Mouse (Mus musculus) hindbrain, embryonic 15.5 days (tissue): Measurements from ENCODE around the gene Appl1. TPM values are rescaled to one million over a fixed set of nuclear protein-coding genes. Genes with fewer than 3 reads are reported as not detected.
"Not testable (repeated sequence)": the region's sequence is repeated elsewhere in the genome, so short reads cannot be mapped to it uniquely, and the experiment has no call there.

Experiments
- ATAC-seq: fragments of 200-750 bp; cut with Nextera tagmentation; 2 replicates; pipeline ENCODE4 v1.8.0; 2017; ENCODE audit warnings: low read depth, moderate number of reproducible peaks, moderate TSS enrichment; ENCODE audit not compliant: low FRiP score
- H3K27ac ChIP-seq: fragments of 300-500 bp; sonication (generic); replicated peaks from 2 replicates; pipeline ENCODE4 v1.5.1; 2015; ENCODE audit warnings: mild to moderate bottlenecking, inconsistent platforms
- H3K27me3 ChIP-seq: fragments of 300-500 bp; sonication (generic); 2 replicates; pipeline ENCODE4 v1.6.1; 2015; ENCODE audit warnings: control low read depth, inconsistent platforms
- H3K36me3 ChIP-seq: fragments of 300-500 bp; sonication (generic); 2 replicates; pipeline ENCODE4 v1.6.1; 2015; ENCODE audit warnings: control low read depth, inconsistent platforms
- H3K4me1 ChIP-seq: fragments of 300-500 bp; sonication (generic); replicated peaks from 2 replicates; pipeline ENCODE4 v1.6.1; 2015; ENCODE audit warnings: control low read depth, inconsistent platforms
- H3K4me2 ChIP-seq: fragments of 300-500 bp; sonication (generic); 2 replicates; pipeline ENCODE4 v1.6.1; 2015; ENCODE audit warnings: moderate library complexity, mild to moderate bottlenecking, inconsistent platforms
- H3K4me3 ChIP-seq: fragments of 300-500 bp; sonication (generic); 2 replicates; pipeline ENCODE4 v1.5.1; 2015; ENCODE audit warnings: mild to moderate bottlenecking, inconsistent platforms
- H3K9ac ChIP-seq: fragments of 300-500 bp; sonication (generic); 2 replicates; pipeline ENCODE4 v1.6.1; 2015; ENCODE audit warnings: inconsistent platforms
- H3K9me3 ChIP-seq: fragments of 300-500 bp; sonication (generic); 2 replicates; pipeline ENCODE4 v1.6.1; 2016; ENCODE audit warnings: control low read depth, inconsistent platforms
- WGBS: fragments of 180-500 bp; shearing (Covaris S2); methylation state at CpG from one replicate; pipeline ENCODE4 v1.1.7; 2015; 5-methylcytosine and 5-hydroxymethylcytosine counted together
- polyA plus RNA-seq: library from polyadenylated mRNA; unstranded; fragments of >200 nt; fragmentation: Nextera tagmentation; extraction: Ambion mirVana; gene quantifications from 2 replicates; pipeline ENCODE4 v1.2.1, GENCODE M21; 2015

Appl1 gene
- polyA plus RNA-seq, 1 experiment from 2014 or later: 51.5 TPM

- no peak overlapping the region for H3K27ac ChIP-seq
- no peak overlapping the region for H3K4me3 ChIP-seq
- no peak overlapping the region for H3K9ac ChIP-seq
- no peak overlapping the region for H3K4me2 ChIP-seq
- no peaks in the 10 kb centered on the region for H3K4me1 ChIP-seq
- H3K27me3 ChIP-seq: no peaks in the 10 kb centered on the region
- ATAC-seq: no peak
- peaks cover 36% of the 10 kb centered on the region for H3K36me3 ChIP-seq
- H3K9me3 ChIP-seq: no peaks in the 10 kb centered on the region
- WGBS: 98% methylated on average over 1 of the region's 1 CpGs
Measured at GRCm38 (mm10) chr14:26960518-26960917, 10.5 kb downstream of the Appl1 start.

DNA sequence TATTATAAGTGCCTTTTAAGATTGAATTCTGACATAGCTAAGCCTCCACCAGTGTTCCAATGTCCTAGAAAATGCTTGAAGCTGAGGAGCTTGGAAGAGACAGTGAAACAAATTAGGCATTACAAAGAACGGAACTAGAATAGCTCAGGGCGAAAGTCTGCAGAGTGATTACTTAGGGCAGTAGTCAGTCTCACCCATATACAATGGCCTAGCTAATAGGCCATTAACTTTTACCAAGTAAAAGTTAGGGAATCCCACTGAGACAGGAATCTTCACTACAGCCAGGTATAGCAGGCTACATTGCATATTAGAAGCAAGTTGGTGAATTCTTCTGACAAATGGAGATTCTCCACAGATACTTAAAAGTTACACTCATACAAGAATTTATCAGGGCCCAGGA, 14.9 kb downstream of the Appl1 start:
- 45% methylated on average over 2 of the region's 2 CpGs for WGBS
- not testable (repeated sequence) for H3K4me3 ChIP-seq, H3K4me2 ChIP-seq, H3K4me1 ChIP-seq, H3K9ac ChIP-seq, H3K27me3 ChIP-seq, ATAC-seq, H3K27ac ChIP-seq, H3K9me3 ChIP-seq
- H3K36me3 ChIP-seq: peaks cover 37% of the 10 kb centered on the region

DNA sequence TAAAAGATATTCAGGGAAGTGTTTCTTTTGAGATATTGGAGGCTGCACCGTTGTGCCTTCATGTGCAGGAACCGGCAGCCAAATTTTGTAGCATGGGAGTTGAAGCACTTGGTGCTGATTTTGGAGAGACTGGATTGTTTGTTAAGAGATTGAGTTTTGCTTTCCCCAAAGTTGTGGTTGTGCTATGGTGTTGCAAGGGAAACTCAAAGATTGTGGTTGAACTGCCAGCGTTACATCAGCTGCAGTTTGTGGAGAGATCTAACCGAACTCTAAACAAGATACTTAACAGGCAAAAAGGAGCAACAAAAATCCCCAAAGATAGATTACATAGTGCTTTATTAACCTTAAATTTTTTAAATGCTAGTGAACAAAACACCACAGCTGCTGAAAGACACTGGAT, 35.5 kb downstream of the Appl1 start:
- Histone ChIP-seq H3K9ac (no peak overlapping the region), H3K4me2 (no peak overlapping the region), H3K36me3 (peaks cover 28% of the 10 kb centered on the region), H3K27me3 (no peaks in the 10 kb centered on the region), H3K27ac (no peak overlapping the region), H3K4me3 (no peak overlapping the region), H3K9me3 (no peaks in the 10 kb centered on the region), H3K4me1 (no peaks in the 10 kb centered on the region)
- no peak for ATAC-seq
- WGBS: 89% methylated on average over 4 of the region's 4 CpGs

- 91% methylated on average over 3 of the region's 3 CpGs for WGBS
Measured at GRCm38 (mm10) chr14:26934891-26935290, 36.1 kb downstream of the Appl1 start.

DNA sequence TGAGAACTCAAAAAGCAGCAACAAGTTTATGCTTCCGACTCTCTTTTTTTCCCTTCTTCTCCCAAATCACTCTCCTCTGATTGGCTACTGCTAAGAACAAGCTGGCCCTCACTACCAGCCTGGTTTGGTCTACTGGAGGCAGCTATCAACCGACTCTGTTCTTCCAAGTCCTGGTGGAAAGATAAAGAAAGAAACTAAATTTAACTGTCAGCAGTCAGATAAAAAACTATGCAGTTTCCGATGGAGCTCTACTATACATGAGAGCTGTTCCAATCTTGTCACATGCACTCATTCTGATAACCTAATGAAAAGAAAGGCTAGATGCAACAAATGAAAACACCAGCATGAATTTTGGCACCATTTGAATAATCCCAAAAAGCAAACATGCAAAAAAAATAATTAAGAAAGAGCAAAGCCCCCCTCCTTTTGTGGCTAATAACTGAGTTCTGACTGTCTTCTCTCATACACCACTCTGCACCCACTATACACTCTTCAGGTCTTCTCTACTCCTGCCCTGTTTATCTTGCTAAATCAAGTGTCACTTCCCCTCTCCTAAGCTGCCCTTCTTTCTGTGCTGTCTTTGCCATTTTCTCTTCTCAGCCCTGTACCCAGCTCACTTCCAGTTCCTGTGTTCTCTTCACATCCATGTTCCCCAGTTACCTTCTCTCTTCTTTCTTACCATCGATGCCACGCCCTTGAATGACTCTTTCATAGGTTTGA, 47.2 kb downstream of the Appl1 start:
- H3K4me3 ChIP-seq: no peak overlapping the region
- WGBS: 94% methylated on average over 5 of the region's 5 CpGs
- H3K4me1 ChIP-seq: no peaks in the 10 kb centered on the region
- H3K9me3 ChIP-seq: no peaks in the 10 kb centered on the region
- no peak overlapping the region for H3K27ac ChIP-seq
- no peak for ATAC-seq
- peaks cover 63% of the 10 kb centered on the region for H3K36me3 ChIP-seq
- H3K9ac ChIP-seq: no peak overlapping the region
- no peak overlapping the region for H3K4me2 ChIP-seq
- no peaks in the 10 kb centered on the region for H3K27me3 ChIP-seq

More at GRCm38 (mm10) chr14:26934891-26935290, 36.1 kb downstream of the Appl1 start:
- Histone ChIP-seq H3K4me2 (no peak overlapping the region), H3K27me3 (no peaks in the 10 kb centered on the region), H3K9me3 (no peaks in the 10 kb centered on the region), H3K27ac (no peak overlapping the region), H3K4me1 (no peaks in the 10 kb centered on the region), H3K36me3 (peaks cover 24% of the 10 kb centered on the region), H3K4me3 (no peak overlapping the region), H3K9ac (no peak overlapping the region)
- no peak for ATAC-seq

DNA sequence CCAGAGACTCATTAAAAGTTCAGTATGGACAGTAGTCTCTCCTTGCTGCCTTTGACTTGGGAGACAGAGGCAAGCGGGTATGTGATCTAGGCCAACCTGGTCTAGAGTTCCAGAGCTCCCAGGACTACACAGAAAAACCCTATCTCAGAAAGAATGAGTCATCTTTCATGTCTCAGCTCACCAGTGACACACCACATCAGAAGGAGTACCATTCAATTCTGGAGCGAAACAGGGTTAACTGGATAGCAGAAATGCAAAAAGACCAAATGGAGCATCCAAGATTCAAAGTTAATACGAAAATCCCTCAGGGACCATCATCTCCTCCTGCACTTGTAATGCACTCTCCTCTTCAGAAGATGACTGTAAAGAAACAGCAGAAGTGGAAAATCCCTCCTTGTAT, 51.7 kb downstream of the Appl1 start:
- no peak overlapping the region for H3K9ac ChIP-seq
- no peaks in the 10 kb centered on the region for H3K4me1 ChIP-seq
- no peak overlapping the region for H3K27ac ChIP-seq
- peaks cover 37% of the 10 kb centered on the region for H3K36me3 ChIP-seq
- H3K9me3 ChIP-seq: no peaks in the 10 kb centered on the region
- no peak overlapping the region for H3K4me3 ChIP-seq
- no peak for ATAC-seq
- no peaks in the 10 kb centered on the region for H3K27me3 ChIP-seq
- H3K4me2 ChIP-seq: no peak overlapping the region
- WGBS: 95% methylated on average over 3 of the region's 3 CpGs

DNA sequence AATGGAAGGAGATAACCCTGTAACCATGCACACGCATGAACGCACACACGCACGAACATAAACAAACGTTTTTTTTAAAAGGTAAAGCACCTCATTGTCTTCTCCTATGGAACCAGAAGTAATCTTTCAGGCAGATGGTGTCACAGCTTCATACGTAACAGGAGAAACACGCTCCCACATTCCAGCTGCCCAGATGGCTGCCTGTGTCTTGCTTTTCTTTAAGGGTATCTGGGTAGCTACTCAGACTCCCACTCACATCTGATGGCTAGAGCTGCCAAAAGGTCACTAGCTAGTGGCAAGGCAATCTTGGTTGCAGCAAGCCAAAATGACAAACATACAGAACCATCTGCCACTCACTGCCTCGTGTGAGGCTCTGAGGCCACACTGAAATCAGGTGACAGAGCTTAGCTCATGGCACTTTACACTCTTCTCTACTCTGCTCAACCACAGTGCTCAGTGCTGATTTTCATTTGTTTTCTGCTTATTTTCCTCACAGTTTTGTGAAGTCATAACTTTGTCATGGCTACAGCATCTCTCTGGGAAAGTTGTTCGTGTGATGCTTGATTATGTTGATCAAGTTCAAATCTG, 57.3 kb downstream of the Appl1 start:
- Histone ChIP-seq H3K9ac (no peak overlapping the region), H3K36me3 (peaks cover 5% of the 10 kb centered on the region), H3K4me3 (no peak overlapping the region), H3K9me3 (no peaks in the 10 kb centered on the region), H3K27ac (no peak overlapping the region), H3K4me2 (no peak overlapping the region), H3K4me1 (no peaks in the 10 kb centered on the region), H3K27me3 (no peaks in the 10 kb centered on the region)
- WGBS: 64% methylated on average over 9 of the region's 9 CpGs
- ATAC-seq: no peak

DNA sequence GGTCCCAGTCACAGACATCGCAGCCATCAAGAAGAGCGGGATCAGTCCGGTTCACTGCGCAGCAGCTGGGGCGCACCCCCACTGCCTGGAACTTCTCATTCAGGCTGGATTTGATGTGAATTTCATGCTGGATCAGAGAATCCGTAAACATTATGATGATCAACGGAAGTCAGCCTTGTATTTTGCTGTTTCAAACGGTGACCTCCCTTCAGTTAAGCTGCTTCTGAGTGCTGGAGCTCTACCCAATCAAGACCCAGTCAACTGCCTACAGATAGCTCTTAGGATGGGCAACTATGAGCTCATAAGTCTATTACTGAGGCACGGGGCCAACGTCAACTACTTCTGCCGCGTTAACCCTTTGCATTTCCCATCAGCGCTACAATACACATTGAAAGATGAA, 59.2 kb downstream of the Appl1 start:
- no peak overlapping the region for H3K27ac ChIP-seq
- no peaks in the 10 kb centered on the region for H3K9me3 ChIP-seq
- H3K36me3 ChIP-seq: no peaks in the 10 kb centered on the region
- no peak overlapping the region for H3K4me3 ChIP-seq
- no peaks in the 10 kb centered on the region for H3K4me1 ChIP-seq
- no peak for ATAC-seq
- no peaks in the 10 kb centered on the region for H3K27me3 ChIP-seq
- no peak overlapping the region for H3K4me2 ChIP-seq
- no peak overlapping the region for H3K9ac ChIP-seq
- 95% methylated on average over 13 of the region's 13 CpGs for WGBS

DNA sequence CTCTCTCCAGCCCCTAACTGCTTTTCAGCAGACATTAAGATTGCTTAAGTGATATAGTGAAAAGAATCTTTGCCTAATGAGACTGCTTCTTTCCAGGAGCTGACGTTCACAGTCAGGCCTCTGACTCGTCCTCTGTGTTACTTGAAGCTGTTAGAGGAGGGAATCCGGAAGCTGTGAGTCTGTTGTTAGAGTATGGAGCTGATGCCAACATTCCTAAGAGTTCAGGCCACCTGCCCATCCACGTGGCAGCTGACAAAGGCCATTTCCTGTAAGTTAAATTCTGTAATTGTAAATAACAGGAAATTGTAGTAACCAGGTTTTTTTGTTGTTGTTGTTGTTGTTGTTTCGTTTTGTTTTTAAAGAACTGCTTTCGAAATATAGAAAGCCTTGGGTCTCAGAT, 59.8 kb downstream of the Appl1 start:
- H3K4me3 ChIP-seq: no peak overlapping the region
- no peaks in the 10 kb centered on the region for H3K9me3 ChIP-seq
- H3K36me3 ChIP-seq: no peaks in the 10 kb centered on the region
- WGBS: 77% methylated on average over 6 of the region's 6 CpGs
- H3K4me2 ChIP-seq: no peak overlapping the region
- ATAC-seq: no peak
- H3K4me1 ChIP-seq: no peaks in the 10 kb centered on the region
- H3K27me3 ChIP-seq: no peaks in the 10 kb centered on the region
- H3K9ac ChIP-seq: no peak overlapping the region
- no peak overlapping the region for H3K27ac ChIP-seq

DNA sequence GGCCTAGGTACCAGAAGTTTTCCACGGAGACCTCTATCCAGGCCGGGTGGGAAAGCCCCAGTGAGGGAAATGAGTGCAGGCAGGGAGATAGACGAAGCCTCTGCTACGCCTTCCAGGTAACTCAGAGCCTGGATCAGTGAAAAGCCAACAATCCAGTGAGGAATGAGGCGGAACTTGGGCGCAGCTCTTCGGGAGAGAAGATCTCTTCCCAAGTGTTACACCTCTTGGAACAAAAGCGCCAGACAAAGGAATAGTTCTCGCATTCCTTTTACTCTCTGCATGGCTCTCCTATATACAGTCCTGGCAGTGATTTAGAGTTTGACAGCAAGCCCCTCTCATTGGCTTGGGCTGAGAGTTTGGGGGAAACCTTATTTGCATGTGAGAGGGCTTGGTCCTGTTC, 60.6 kb downstream of the Appl1 start:
- not testable (repeated sequence) for H3K36me3 ChIP-seq, H3K4me1 ChIP-seq, ATAC-seq, H3K27me3 ChIP-seq, H3K27ac ChIP-seq, H3K4me2 ChIP-seq, H3K9me3 ChIP-seq, H3K9ac ChIP-seq, H3K4me3 ChIP-seq
- WGBS: 44% methylated on average over 9 of the region's 9 CpGs

- Histone ChIP-seq H3K36me3 (no peaks in the 10 kb centered on the region), H3K9ac (no peak overlapping the region), H3K27me3 (no peaks in the 10 kb centered on the region), H3K4me2 (no peak overlapping the region), H3K4me1 (no peaks in the 10 kb centered on the region), H3K27ac (no peak overlapping the region), H3K4me3 (no peak overlapping the region), H3K9me3 (no peaks in the 10 kb centered on the region)
- no peak for ATAC-seq
- WGBS: 90% methylated on average over 4 of the region's 4 CpGs
Measured at GRCm38 (mm10) chr14:26907401-26907800, 63.6 kb downstream of the Appl1 start.

GRCm38 (mm10) chr14:26900893-26901292, 70.1 kb downstream of the Appl1 start:
- Histone ChIP-seq H3K4me1 (no peaks in the 10 kb centered on the region), H3K27ac (no peak overlapping the region), H3K9ac (no peak overlapping the region), H3K27me3 (no peaks in the 10 kb centered on the region), H3K4me2 (no peak overlapping the region), H3K9me3 (no peaks in the 10 kb centered on the region), H3K4me3 (no peak overlapping the region), H3K36me3 (no peaks in the 10 kb centered on the region)
- WGBS: 90% methylated on average over 12 of the region's 12 CpGs
- no peak for ATAC-seq

GRCm38 (mm10) chr14:26899490-26899889, 71.5 kb downstream of the Appl1 start:
- H3K9ac ChIP-seq: no peak overlapping the region
- 75% methylated on average over 2 of the region's 2 CpGs for WGBS

More at GRCm38 (mm10) chr14:26899490-26899889, 71.5 kb downstream of the Appl1 start:
- Histone ChIP-seq H3K4me1 (no peaks in the 10 kb centered on the region), H3K36me3 (no peaks in the 10 kb centered on the region), H3K27ac (no peak overlapping the region), H3K27me3 (no peaks in the 10 kb centered on the region), H3K4me2 (no peak overlapping the region), H3K4me3 (no peak overlapping the region), H3K9me3 (no peaks in the 10 kb centered on the region)
- ATAC-seq: no peak
